Mouse (Mus musculus) urinary bladder, adult 18-20 months (tissue): ENCODE measurements around the gene Akr1d1.

ENCODE experiments used
- DNase-seq, 2 experiments: peaks; one replicate each; pipeline ENCODE4 v3.0.0; 2022; ENCODE audit warnings: low spot score in 2 of 2, mixed read lengths in 2 of 2

The Akr1d1 gene

DNA sequence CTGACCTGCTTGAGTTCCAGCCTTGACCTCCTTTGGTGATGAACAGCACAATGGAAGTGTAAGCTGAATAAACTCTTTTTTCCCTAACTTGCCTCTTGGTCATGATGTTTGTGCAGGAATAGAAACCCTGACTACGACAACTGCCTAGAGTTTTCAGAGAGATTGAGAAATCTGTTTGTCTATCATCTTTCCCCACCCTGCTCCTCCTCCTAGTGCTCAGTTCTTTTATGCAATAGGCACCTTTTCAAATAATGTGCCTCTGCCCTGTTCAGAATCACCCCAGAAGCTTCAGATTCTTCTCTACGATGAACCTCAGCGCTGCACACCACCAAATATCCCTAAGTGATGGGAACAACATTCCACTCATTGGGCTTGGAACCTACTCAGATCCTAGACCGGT lies at the start of gene Akr1d1:
Gene Akr1d1, plus strand, starts transcription at position 234 of the 400 bp plus-strand sequence.
- DNase-seq, result no peak

DNA sequence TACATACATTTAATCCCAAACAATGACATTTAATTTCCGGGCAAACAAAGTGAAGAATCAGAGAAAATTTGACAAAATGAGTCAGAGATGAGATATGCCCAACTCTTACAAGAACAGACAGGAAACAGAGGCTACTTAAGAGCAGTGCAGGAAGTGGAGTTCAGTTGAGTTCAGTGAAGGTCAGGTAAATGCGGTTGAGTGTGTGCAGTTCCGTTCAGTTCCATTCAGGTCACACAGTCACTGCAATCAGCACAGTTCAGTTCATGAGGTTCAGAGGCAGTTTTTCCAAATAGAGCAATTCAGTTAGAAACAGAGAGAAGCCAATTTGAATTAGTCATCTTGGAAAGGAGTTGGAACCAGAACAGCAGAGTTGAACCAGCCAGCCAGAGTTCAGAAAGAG lies 48.8 kb upstream of the Akr1d1 start:
- no peak for DNase-seq

DNA sequence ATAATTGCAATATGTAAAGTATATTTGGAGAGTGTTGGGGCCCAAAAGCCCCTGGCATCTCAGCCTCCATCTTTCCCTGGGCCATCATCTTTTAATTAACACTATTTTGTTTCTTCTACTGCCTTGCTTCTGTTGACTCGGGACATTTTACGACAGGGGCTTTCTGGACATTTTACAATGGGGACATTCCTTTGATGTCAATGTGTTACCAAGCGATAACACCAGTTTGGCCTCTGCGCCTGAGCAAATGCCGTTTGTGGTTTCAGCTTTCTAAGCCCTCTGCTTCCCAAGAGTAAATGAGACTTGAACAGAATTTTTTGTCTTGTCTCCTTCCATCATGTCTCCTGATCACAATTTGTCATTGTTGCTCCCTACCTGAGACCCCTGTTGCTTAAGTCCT lies 46.7 kb upstream of the Akr1d1 start:
- no peak for DNase-seq

DNA sequence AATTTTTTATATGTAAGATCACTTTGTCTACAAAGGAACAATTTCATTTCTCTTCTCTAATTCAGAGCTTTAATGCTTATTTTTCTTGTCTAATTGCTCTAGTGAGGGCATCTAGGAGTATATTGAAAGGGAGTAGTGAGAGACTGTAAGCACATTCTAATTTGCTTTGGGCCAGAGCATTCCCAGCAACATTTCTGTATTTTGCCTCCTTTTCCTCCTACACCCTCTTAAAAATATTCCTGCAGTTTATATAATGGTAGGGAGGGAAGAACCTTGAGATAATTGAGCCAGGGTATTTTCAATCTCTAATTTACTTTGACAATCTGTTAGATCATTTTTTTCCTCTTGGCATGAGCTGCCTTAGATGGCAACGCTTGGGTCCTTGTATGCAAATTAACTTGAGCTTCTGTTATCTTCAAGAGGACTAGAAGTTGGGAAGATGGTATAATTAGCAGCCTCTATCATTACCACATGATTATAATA lies 45.3 kb upstream of the Akr1d1 start:
- no peak for DNase-seq

DNA sequence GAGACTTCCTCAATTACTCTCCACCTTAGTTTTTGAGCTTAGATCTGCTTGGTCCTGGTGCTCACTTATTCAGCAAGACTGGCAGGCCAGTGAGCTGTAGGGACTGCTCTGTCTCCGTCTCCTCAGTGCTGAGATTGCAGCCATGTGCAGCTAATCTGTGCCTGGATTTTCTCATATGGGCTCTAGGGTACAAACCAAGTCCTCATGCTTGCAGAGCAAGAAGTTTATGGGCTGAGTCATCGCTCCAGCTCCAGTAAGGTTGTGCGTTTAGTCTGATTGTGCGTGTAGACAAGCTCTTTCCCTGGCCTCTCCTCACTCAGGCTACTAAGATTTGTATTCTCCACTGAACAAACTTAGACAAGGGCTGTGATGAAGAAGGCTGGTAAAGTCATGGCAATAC lies 43.5 kb upstream of the Akr1d1 start:
- peak; percentile 30 to 33 for DNase-seq

DNA sequence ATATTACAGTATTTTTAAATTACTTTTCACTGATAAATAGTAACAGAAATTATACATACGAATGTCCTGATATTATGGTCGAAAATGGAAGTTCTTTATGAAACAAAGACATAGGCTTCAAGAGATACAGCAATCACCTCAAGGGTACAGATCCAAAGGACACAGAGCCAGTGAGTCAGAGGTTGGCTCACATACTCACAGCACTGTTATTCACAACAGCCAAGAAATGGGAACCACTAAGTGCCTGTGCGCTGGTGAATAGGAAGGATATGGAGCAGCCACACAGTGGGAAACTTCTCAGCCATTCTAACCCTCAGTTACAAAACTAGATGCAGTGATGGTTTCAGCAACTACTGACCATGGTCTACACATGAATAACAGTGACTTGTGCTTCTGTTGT lies 37.7 kb upstream of the Akr1d1 start:
- DNase-seq, result no peak

DNA sequence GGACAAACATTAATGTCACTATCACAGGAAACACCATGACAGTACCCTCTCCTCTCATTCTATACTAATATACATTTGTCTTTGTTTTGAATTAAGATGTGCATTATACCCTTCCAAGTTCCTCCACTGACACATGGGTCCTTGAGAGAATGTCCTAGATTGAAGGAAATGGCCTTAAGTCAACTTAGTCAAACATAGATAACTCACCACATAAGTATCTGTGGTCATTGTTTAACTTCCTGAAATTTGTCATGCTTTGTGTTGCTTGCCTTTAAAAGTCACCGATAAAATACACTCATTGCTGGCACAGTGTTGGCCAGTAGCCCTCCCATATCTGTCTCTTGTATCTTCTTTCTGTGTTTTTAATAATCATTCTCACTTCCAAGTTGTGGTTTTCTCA lies 35.0 kb upstream of the Akr1d1 start:
- DNase-seq, result no peak

DNA sequence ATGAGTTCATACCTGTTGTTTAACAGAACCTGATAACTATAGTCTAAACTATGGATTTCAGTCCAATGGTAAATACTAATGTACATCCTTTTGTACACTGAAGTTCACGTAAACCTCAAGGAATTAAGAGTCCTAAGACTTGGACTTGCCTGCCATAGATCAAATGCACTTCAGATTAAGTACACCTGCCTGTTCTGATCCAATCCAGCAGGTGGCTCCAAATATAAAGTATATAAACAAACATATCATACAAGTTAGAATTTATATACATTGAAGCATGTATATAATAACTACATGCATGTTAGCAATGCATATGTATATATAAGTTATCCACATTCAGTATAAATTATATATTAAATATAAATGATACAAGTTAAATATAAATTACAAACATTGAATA lies 33.1 kb upstream of the Akr1d1 start:
- DNase-seq, result no peak

DNA sequence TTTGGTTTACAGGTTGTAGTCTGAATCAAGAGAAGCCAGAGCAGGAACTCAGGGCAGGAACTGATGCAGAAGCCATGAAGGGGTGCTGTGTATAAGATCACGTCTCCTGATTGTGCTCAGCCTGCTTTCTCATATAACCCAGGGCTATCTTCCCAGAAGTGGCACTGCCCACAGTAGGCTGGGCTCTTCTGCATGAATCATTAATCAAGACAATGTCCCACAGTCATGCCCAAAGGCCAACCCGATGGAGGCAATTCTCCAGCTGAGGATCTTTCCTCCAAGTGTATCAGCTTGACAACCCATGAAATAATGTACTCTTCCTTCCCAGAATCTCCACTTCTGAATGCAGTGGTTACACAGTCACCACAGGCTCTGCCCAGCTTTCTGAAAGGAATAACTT lies 24.4 kb upstream of the Akr1d1 start:
- DNase-seq, result no peak

DNA sequence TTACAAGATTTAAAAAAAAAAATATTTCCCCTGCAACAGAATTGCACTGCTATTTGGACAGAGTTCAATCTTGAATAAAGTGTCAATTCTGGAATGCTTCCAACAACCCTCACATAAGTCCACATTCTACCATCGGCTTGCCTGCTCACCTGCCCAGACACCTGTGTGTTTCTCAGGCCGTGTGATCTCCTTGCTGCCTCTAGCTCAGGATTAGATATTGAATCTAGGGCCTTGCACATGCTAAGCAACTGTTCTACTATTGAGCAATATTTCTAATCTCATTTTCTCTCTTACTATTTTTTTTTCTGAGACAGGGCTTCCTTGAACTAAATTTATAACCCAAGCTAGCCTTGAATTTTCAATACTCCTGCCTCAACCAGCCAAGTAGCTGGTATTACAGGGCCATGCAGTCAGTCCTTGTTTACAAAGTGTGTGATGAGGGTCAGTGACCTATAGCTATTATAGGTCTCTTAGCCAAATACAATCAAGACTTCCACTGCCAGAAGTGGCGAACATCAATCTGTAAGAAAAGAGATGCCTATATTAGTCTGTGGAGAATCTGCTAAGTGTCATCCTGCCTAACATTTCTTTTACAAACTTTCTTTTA lies 23.0 kb upstream of the Akr1d1 start:
- DNase-seq, result no peak

DNA sequence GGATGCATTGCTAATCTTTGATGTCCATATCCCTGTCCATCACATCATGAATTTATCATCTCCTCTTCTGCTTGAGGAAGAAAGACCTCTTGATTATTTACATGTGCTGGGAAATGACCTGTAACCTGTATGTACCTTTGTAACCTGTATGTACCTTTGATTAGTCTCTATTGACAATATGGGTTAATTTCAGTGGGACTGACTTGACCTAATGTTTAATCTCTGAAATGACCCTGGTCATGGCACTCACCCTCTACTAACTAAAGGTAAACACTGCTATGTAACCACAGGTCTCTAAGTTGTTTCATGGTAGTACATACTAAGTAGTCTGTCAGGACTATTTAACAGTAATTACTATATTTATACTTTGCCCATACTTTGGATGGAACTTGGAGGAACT lies 19.2 kb upstream of the Akr1d1 start:
- no peak for DNase-seq

DNA sequence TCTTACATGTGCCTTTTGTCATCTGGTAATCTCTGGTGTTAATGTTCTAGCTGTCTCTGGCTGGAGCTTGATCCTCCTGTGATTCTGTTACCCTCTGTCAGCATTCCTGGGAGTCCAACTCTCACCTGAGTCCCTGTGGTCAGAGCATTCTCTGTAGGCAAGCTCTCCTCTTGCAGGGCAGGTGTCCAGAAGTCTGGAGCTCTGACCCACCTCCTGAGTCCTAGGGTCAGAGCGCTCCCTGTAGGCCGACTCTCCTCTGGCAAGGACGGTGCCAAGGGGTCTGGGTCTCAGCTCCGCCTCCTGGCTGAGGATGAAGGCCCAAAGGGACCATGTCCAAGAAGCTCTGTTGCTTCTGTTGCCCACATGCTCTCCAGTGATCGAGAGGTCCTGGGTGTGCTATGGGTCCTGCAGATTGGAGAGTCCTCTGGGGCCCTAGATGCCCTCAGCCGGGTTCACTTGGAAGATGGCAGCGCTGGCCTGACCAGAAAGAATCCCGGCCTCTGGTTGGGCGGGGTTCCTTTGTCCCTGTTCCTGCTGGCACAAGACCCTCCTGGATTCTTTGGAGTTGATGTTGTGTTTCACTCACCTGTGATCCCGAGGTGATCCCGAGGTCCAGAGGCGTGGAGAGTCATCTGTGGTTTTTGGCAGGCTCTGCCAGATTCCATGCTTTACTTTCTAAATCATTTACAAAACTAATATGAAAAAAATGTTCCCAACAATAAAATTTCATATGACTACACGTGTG lies 9.2 kb upstream of the Akr1d1 start:
- DNase-seq, result no peak

DNA sequence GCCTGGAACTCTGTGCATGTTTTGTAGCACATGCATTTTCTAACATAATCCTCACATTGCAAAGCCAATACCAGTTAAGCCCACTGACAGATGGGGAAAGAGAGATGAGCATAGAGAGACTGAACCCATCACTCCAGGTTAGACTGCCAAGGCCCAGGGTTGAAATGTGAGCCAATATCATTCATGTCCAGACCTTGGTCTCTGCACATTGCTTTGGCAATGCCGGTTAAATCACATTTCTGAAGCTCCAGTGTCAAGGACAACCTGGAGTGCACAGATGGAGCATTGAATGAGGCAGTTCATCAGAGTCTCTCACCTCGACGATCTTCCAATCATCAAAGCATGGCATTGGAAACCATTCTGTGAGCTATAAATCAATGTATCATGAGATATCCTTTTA lies 2.1 kb downstream of the Akr1d1 start:
- no peak for DNase-seq

DNA sequence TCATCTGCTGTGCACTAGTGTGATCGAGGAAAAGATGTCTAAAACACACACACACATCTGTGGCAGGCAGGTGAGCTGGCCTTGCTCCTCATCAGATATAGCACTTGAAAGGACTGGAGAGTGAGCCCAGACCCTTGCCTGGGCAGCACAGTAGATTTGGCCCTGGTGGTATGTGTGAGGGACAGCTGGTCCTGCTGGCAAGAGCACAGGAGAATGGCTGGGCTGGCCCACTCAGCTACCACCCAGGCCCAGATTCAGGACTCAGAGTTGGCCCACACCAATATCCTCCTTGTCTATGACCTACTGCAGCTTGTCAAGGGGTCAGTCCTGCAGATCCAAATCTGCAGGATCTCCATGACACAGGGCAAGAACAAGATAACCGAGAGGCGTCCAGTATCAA lies 6.9 kb downstream of the Akr1d1 start:
- DNase-seq, result no peak

DNA sequence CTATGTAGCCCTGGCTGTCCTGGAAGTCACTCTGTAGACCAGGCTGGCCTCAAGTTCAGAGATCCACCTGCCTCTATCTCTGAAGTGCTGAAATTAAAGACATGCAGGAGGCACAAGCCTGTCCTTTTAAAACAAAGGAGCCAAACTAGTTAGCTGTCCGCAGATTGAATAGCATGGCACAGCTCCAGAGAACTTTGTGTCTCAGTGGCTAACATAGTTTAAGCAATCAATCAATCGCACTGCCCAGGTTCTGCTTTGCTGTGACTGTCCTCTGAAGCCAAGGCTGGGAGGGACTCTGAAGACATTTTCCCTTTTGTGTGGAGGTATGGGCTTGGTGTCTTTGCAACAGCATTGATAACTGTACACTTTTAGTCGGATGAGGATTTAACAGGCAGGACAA lies 7.8 kb downstream of the Akr1d1 start:
- DNase-seq, result no peak

DNA sequence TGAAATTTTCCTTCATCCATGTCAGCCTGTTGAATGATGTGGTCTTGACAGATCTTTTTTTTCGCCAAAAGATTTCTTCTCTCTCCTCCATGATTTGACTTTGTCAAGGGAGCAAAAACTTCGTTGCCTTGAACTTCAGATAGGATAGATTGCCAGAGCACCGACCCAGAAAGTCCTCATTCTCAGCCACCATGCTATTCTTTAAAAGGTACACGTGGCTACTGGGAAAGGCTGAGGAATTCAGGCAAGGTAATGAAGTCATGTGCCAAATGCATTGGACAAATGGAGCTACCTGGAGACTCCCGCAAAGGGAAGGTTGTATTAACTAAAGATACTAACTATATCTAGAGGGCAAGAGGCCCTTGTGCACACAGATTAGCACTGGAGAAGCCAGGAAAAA lies 8.8 kb downstream of the Akr1d1 start:
- no peak for DNase-seq

DNA sequence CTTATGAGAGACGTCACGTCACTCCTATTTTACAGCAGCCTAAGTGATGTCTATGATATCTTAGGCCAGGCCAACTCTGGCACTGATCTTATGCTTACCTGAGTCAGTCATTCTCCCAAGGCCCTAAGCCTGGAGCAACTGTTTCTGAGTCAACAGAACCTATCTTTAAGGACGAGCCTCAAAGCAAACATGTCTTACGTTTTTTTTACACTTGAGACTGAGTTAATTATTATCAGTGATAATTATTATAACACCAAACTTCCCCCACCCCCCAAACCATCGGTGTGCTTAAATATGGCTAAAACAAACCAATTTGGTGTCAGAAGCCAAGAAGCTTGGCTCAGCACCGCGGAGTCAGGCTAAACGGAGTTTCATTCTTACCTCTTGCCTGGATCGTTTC lies 9.4 kb downstream of the Akr1d1 start:
- no peak for DNase-seq

DNA sequence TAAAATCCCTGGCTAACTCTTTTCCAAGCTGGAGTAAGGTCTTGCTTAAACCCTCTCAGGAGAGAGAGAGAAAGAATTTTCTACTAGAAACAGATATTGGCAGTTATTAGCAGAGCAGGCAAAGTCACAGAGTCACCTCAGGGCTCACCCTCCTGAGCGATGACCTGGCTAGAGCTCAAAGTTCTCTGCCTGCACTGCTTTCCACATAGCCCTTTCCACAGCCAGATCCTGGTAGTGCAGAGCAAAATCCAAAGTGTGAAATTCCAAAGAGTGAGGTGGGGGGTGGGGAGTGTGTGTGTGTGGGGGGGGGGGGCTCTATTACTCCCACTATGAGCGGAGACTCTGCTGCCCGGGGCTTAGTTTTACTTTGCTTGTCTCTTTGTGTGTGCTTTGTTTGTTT lies 10.1 kb downstream of the Akr1d1 start:
- no peak for DNase-seq

DNA sequence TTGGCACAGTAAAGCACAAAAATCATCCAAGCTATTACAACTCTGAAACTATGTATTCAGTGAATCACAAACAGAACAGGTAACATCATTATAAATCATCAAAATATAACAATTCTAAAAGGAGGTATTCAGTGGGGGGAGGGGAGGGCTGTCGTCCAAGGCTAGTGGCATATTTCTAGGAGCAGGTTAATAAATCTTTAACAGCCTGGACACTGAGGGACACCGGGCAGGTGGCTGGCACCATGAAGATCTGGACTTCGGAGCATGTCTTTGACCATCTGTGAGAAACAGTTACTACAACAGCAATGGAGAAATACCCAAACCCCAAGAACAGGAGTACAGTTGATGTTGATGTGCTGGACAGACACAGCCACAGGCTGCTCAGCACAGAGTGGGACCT lies 11.2 kb downstream of the Akr1d1 start:
- no peak for DNase-seq

DNA sequence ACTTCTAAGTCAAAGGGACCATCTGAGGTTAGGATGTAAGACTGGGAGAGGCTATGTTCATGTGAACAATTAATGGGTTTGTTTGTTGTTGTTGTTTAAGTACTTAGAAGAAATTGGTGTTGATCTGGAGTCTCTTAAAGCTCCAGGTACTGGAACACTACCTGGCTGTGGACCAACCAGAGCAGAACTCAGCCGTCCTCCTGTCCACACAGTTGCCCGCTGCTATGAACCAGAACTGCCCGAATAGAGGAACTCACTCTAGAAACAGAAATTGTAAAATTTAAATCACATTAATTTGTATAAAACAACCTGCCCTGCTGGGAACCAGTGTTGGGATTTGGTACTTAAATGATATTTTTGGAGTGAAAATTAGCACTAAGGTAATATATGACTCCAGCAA lies 12.2 kb downstream of the Akr1d1 start:
- DNase-seq, result no peak

DNA sequence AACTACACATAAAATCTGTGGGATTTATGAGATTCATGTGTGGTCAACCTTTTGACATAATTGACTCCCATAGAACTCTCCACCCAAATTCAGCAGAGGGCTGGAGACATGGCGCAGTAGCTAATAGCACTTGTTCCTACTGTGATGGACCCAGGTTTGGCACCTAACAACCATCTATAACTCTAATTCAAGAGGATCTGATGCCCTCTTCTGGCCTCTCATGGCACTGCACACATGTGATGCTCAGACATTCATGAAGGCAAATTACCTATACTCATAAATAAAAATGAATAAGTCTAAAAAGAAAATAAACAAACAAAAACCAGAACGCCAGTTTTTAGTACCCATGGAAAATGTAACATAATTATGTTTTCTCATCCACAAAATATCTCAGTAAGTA lies 22.8 kb downstream of the Akr1d1 start:
- peak in 1 of 2 experiments; percentile 8 for DNase-seq

DNA sequence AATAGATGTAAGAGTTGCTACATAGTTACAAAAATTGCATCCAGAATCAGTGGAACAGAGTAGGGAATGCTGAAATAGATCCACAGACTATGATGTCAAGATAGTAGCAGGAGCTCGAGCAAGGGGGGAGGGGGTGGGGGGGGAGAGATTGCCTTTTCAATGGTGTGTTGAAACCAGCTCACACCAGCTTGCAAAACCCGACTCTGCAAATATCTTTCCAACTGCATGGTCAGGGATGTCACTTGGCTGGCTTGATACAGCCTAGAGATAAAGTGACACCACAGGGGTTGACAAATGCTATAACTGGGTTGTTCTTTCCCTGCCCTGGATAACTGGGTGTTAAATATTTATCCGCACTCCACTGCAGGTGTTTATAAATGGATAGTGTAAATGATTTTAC lies 24.0 kb downstream of the Akr1d1 start:
- no peak for DNase-seq

DNA sequence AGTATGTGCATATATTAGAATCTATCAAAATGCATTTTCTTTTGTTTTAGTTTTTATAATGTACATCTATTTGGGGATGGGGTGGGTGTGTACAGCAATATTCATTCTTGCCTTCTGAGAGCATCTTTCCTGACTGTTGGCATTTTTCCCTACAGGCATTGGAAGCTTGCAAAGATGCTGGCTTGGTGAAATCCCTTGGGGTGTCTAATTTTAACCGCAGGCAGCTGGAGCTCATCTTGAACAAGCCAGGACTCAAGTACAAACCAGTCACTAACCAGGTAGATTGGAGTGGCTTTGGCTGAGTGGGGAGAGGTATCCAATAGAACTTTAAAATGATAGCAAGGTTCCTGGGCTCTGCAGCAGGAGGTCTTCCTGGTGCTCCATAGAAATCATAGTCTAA lies 24.4 kb downstream of the Akr1d1 start:
- no peak for DNase-seq

DNA sequence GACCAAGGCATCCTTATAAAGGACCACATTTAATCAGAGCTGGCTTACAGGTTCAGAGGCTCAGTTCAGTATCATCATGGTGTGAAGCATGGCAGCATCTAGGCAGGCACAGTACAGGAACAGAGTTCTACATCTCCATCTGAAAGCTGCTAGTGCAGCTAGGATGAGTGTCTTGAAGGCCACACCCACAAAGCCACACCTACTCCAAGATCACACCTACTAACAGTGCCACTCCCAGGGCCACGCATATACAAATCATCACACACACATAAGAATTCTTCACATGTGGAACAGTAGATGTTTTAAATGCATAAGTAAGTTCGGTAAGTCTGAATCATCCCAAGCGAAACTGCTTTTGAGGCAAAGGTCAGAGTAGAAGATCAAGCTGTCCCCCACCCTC lies 33.9 kb downstream of the Akr1d1 start:
- no peak for DNase-seq
